Mouse (Mus musculus) MEL (cell line): Measurements from ENCODE around the gene Pycr1. TPM values are rescaled to one million over a fixed set of nuclear protein-coding genes. Genes with fewer than 3 reads are reported as not detected.

ENCODE experiments used
- DNase-seq: peaks from one replicate; pipeline ENCODE4 v3.0.0; 2011; ENCODE audit warnings: low read depth, low spot score
- H3K27ac ChIP-seq: 2 replicates; pipeline ENCODE4 v1.5.1; 2012; ENCODE audit warnings: low read depth, mild to moderate bottlenecking, control low read depth, low read length, moderate library complexity; ENCODE audit not compliant: control insufficient read depth
- H3K27me3 ChIP-seq, 2 experiments: fragments of 150-350 bp in 1 of 2; sonication (generic) in 1 of 2; 2 replicates each; pipeline ENCODE4 v1.6.1; 2012; ENCODE audit warnings: low read length in 2 of 2, mild to moderate bottlenecking in 2 of 2, improper control_type of control experiment in 1 of 2, moderate library complexity in 1 of 2; ENCODE audit not compliant: insufficient read depth in 2 of 2, control insufficient read depth in 1 of 2
- H3K36me3 ChIP-seq, 2 experiments: 2 replicates each; pipeline ENCODE4 v1.6.1; 2012 to 2014; ENCODE audit warnings: low read length in 2 of 2, improper control_type of control experiment in 1 of 2, inconsistent platforms in 1 of 2, mild to moderate bottlenecking in 1 of 2; ENCODE audit not compliant: insufficient read depth in 2 of 2, control insufficient read depth in 1 of 2
- H3K4me1 ChIP-seq, 2 experiments: fragments of 150-350 bp in 1 of 2; sonication (generic) in 1 of 2; 2 replicates each; pipeline ENCODE4 v1.6.1; 2012; ENCODE audit warnings: low read length in 2 of 2, improper control_type of control experiment in 1 of 2, mild to moderate bottlenecking in 1 of 2; ENCODE audit not compliant: insufficient read depth in 2 of 2, control insufficient read depth in 1 of 2
- H3K4me3 ChIP-seq, 2 experiments: fragments of 150-350 bp in 1 of 2; sonication (generic) in 1 of 2; 2 replicates each; pipeline ENCODE4 v1.5.1; 2012; ENCODE audit warnings: low read depth in 2 of 2, low read length in 2 of 2, mild to moderate bottlenecking in 2 of 2, moderate library complexity in 2 of 2, control low read depth in 1 of 2, improper control_type of control experiment in 1 of 2; ENCODE audit not compliant: control insufficient read depth in 1 of 2, insufficient read depth in 1 of 2
- H3K79me2 ChIP-seq: 2 replicates; pipeline ENCODE4 v1.6.1; 2012; ENCODE audit warnings: mild to moderate bottlenecking, low read length, moderate library complexity; ENCODE audit not compliant: control insufficient read depth, poor library complexity, insufficient read depth
- H3K9ac ChIP-seq: 2 replicates; pipeline ENCODE4 v1.6.1; 2012; ENCODE audit warnings: low read depth, mild to moderate bottlenecking, control low read depth, low read length, moderate library complexity; ENCODE audit not compliant: control insufficient read depth, poor library complexity, severe bottlenecking
- H3K9me3 ChIP-seq: fragments of 150-350 bp; sonication (generic); replicated peaks from 2 replicates; pipeline ENCODE4 v1.6.1; 2012; ENCODE audit warnings: mild to moderate bottlenecking, low read length, improper control_type of control experiment, moderate library complexity; ENCODE audit not compliant: insufficient read depth
- BHLHE40 ChIP-seq: IDR thresholded peaks from 2 replicates; pipeline ENCODE4 v1.6.1; 2012; ENCODE audit warnings: low read depth, mild to moderate bottlenecking, inconsistent platforms, low read length, improper control_type of control experiment, borderline replicate concordance
- CHD1 ChIP-seq: IDR thresholded peaks from 2 replicates; pipeline ENCODE4 v1.6.1; 2012; ENCODE audit warnings: low read depth, mild to moderate bottlenecking, inconsistent platforms, low read length, improper control_type of control experiment
- CTCF ChIP-seq, 3 experiments: IDR thresholded peaks in 2 of 3; conservative IDR thresholded peaks in 1 of 3; 2 replicates each; pipeline ENCODE4 v1.5.1; 2011 to 2012; ENCODE audit warnings: low read length in 3 of 3, low read depth in 2 of 3, mild to moderate bottlenecking in 2 of 3, improper control_type of control experiment in 1 of 3, inconsistent platforms in 1 of 3, mixed read lengths in 1 of 3, moderate library complexity in 1 of 3; ENCODE audit not compliant: control insufficient read depth in 1 of 3, insufficient read depth in 1 of 3, poor library complexity in 1 of 3, severe bottlenecking in 1 of 3
- E2F4 ChIP-seq: IDR thresholded peaks from 2 replicates; pipeline ENCODE4 v1.6.1; 2011; ENCODE audit warnings: low read depth, low read length, improper control_type of control experiment, borderline replicate concordance
- ELF1 ChIP-seq: IDR thresholded peaks from 2 replicates; pipeline ENCODE4 v1.6.1; 2014; ENCODE audit warnings: low read depth, mild to moderate bottlenecking, inconsistent platforms, low read length, improper control_type of control experiment, moderate library complexity
- EP300 ChIP-seq, 2 experiments: IDR thresholded peaks; 2 replicates each; pipeline ENCODE4 v1.6.1; 2011; ENCODE audit warnings: improper control_type of control experiment in 2 of 2, low read length in 2 of 2, low read depth in 1 of 2, mild to moderate bottlenecking in 1 of 2
- ETS1 ChIP-seq: IDR thresholded peaks from 2 replicates; pipeline ENCODE4 v1.6.1; 2012; ENCODE audit warnings: low read depth, mild to moderate bottlenecking, inconsistent platforms, low read length, improper control_type of control experiment, moderate library complexity
- GABPA ChIP-seq: IDR thresholded peaks from 2 replicates; pipeline ENCODE4 v1.6.1; 2012; ENCODE audit warnings: low read depth, mild to moderate bottlenecking, inconsistent platforms, low read length, improper control_type of control experiment, moderate library complexity
- GATA1 ChIP-seq: IDR thresholded peaks from 2 replicates; pipeline ENCODE4 v1.6.1; 2011; ENCODE audit warnings: low read depth, low read length, improper control_type of control experiment
- HCFC1 ChIP-seq: IDR thresholded peaks from 2 replicates; pipeline ENCODE4 v1.6.1; 2012; ENCODE audit warnings: low read depth, mild to moderate bottlenecking, inconsistent platforms, low read length, improper control_type of control experiment, moderate library complexity
- JUND ChIP-seq: IDR thresholded peaks from 2 replicates; pipeline ENCODE4 v1.6.1; 2011; ENCODE audit warnings: low read depth, mild to moderate bottlenecking, improper control_type of control experiment, low read length
- KAT2A ChIP-seq: conservative IDR thresholded peaks from 2 replicates; pipeline ENCODE4 v1.6.1; 2012; ENCODE audit warnings: low read depth, low read length, improper control_type of control experiment, inconsistent platforms
- MAFK ChIP-seq: IDR thresholded peaks from 2 replicates; pipeline ENCODE4 v1.6.1; 2011; ENCODE audit warnings: low read depth, mild to moderate bottlenecking, low read length, improper control_type of control experiment, borderline replicate concordance
- MAX ChIP-seq: IDR thresholded peaks from 2 replicates; pipeline ENCODE4 v1.6.1; 2011; ENCODE audit warnings: low read length, improper control_type of control experiment
- MAZ ChIP-seq: IDR thresholded peaks from 2 replicates; pipeline ENCODE4 v1.6.1; 2012; ENCODE audit warnings: low read depth, mild to moderate bottlenecking, inconsistent platforms, low read length, improper control_type of control experiment
- MEF2A ChIP-seq: IDR thresholded peaks from 2 replicates; pipeline ENCODE4 v1.6.1; 2014; ENCODE audit warnings: low read depth, mild to moderate bottlenecking, inconsistent platforms, low read length, improper control_type of control experiment; ENCODE audit not compliant: poor library complexity, insufficient replicate concordance, severe bottlenecking; ENCODE audit errors: extremely low read depth
- MXI1 ChIP-seq: IDR thresholded peaks from 2 replicates; pipeline ENCODE4 v1.6.1; 2011; ENCODE audit warnings: mild to moderate bottlenecking, low read depth, low read length, improper control_type of control experiment
- MYB ChIP-seq: IDR thresholded peaks from 2 replicates; pipeline ENCODE4 v1.6.1; 2011; ENCODE audit warnings: mild to moderate bottlenecking, low read depth, low read length, improper control_type of control experiment
- MYC ChIP-seq: IDR thresholded peaks from 2 replicates; pipeline ENCODE4 v1.6.1; 2011; ENCODE audit warnings: low read depth, mild to moderate bottlenecking, low read length, improper control_type of control experiment, moderate library complexity
- NELFE ChIP-seq: IDR thresholded peaks from 2 replicates; pipeline ENCODE4 v1.6.1; 2011; ENCODE audit warnings: low read depth, low read length, improper control_type of control experiment
- NRF1 ChIP-seq: IDR thresholded peaks from 2 replicates; pipeline ENCODE4 v1.6.1; 2014; ENCODE audit warnings: low read depth, mild to moderate bottlenecking, inconsistent platforms, low read length, improper control_type of control experiment, moderate library complexity; ENCODE audit not compliant: poor library complexity, insufficient read depth, severe bottlenecking
- POLR2AphosphoS2 ChIP-seq: IDR thresholded peaks from 2 replicates; pipeline ENCODE4 v1.6.1; 2011; ENCODE audit warnings: low read length, improper control_type of control experiment
- POLR2AphosphoS5 ChIP-seq: IDR thresholded peaks from 2 replicates; pipeline ENCODE4 v1.6.1; 2012; ENCODE audit warnings: low read depth, borderline replicate concordance, mild to moderate bottlenecking, inconsistent platforms, low read length, moderate library complexity, mixed read lengths
- RAD21 ChIP-seq: IDR thresholded peaks from 2 replicates; pipeline ENCODE4 v1.6.1; 2011; ENCODE audit warnings: mild to moderate bottlenecking, low read depth, low read length, improper control_type of control experiment
- RCOR1 ChIP-seq: IDR thresholded peaks from 2 replicates; pipeline ENCODE4 v1.6.1; 2012; ENCODE audit warnings: low read depth, mild to moderate bottlenecking, inconsistent platforms, low read length, improper control_type of control experiment
- SIN3A ChIP-seq: IDR thresholded peaks from 2 replicates; pipeline ENCODE4 v1.6.1; 2012; ENCODE audit warnings: low read length, improper control_type of control experiment, inconsistent platforms
- SMC3 ChIP-seq: IDR thresholded peaks from 2 replicates; pipeline ENCODE4 v1.6.1; 2011; ENCODE audit warnings: low read depth, low read length, improper control_type of control experiment
- TAL1 ChIP-seq: IDR thresholded peaks from 2 replicates; pipeline ENCODE4 v1.6.1; 2012; ENCODE audit warnings: mild to moderate bottlenecking, inconsistent platforms, low read length, moderate library complexity, mixed read lengths
- TBP ChIP-seq: IDR thresholded peaks from 2 replicates; pipeline ENCODE4 v1.8.0; 2011; ENCODE audit warnings: low read depth, low read length, improper control_type of control experiment
- TCF12 ChIP-seq: IDR thresholded peaks from 2 replicates; pipeline ENCODE4 v1.6.1; 2014; ENCODE audit warnings: low read depth, mild to moderate bottlenecking, inconsistent platforms, low read length, improper control_type of control experiment, moderate library complexity
- UBTF ChIP-seq: IDR thresholded peaks from 2 replicates; pipeline ENCODE4 v1.6.1; 2012; ENCODE audit warnings: low read depth, mild to moderate bottlenecking, inconsistent platforms, low read length, improper control_type of control experiment, moderate library complexity, borderline replicate concordance; ENCODE audit not compliant: insufficient read depth
- USF1 ChIP-seq: IDR thresholded peaks from 2 replicates; pipeline ENCODE4 v1.6.1; 2014; ENCODE audit warnings: low read depth, mild to moderate bottlenecking, inconsistent platforms, low read length, improper control_type of control experiment, moderate library complexity
- ZC3H11A ChIP-seq: IDR thresholded peaks from 2 replicates; pipeline ENCODE4 v1.6.1; 2012; ENCODE audit warnings: low read depth, mild to moderate bottlenecking, inconsistent platforms, low read length, improper control_type of control experiment
- ZKSCAN1 ChIP-seq: IDR thresholded peaks from 2 replicates; pipeline ENCODE4 v1.6.1; 2012; ENCODE audit warnings: low read depth, mild to moderate bottlenecking, inconsistent platforms, low read length, improper control_type of control experiment, moderate library complexity
- ZMIZ1 ChIP-seq: IDR thresholded peaks from 2 replicates; pipeline ENCODE4 v1.6.1; 2012; ENCODE audit warnings: low read depth, mild to moderate bottlenecking, inconsistent platforms, low read length, improper control_type of control experiment, moderate library complexity
- ZNF384 ChIP-seq: IDR thresholded peaks from 2 replicates; pipeline ENCODE4 v1.6.1; 2012; ENCODE audit warnings: low read depth, mild to moderate bottlenecking, inconsistent platforms, low read length, improper control_type of control experiment
- polyA plus RNA-seq, 2 experiments: library from polyadenylated mRNA; stranded (reverse) in 1 of 2; unstranded in 1 of 2; fragments of >175 nt in 1 of 2; fragments of >200 nt in 1 of 2; gene quantifications; 2 replicates each; pipeline versions ENCODE4 v1.2.1 to v1.2.4; 2012; ENCODE audit warnings: low replicate concordance in 2 of 2, low read depth in 1 of 2; ENCODE audit not compliant: insufficient read length in 2 of 2, insufficient read depth in 1 of 2, missing spikeins in 1 of 2
- total RNA-seq: library from RNA; depleted of rRNA; stranded (reverse); fragments of 300-350 nt; gene quantifications from 2 replicates; pipeline ENCODE4 v1.2.3, GENCODE M21; 2012

Gene Pycr1
- total and polyA plus RNA-seq, 3 experiments = 2.6 to 15.3 TPM; not detected in 1

DNA sequence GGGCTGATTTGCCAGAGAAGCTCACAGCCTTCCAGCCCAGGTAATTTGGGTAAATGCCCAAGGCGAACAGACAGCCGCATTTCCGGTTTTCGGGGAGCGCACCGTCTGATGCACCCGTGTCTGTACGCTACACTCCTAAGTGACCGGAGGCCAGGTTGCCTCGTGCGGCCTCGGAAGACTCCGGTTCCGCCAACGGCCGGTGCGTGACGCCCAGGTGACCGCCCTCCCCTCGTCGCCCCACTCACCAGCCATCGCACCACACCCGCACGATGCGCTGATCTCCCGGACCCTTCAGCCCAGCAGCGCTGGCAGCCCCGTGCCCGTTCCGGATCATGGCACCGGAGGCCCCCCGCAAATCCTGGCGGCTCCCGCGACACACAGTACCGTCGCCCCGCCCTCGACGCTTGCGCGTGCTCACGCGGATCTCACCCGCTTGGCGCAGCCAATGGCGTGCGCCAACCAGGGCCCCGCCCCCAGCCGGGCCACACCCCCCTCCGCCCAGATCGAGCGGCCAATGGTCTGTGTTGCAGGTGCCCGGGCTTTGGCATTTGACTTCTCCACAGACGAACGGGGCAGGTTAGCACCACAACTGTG lies 26.0 kb downstream of the Pycr1 start, which contains the start of gene Pcyt2:
Gene Pcyt2 (minus strand): TSS at position 418 of the 594 bp plus-strand sequence.
- H3K79me2 ChIP-seq = peaks cover 23% of the 10 kb centered on the region
- peak within 1 kb of the TSS; percentile 88 to 93 for H3K4me3 ChIP-seq
- H3K9ac ChIP-seq = peak within 1 kb of the TSS; percentile 90
- H3K9me3 ChIP-seq = no peaks in the 10 kb centered on the region
- H3K36me3 ChIP-seq = peaks cover 4 to 8% of the 10 kb centered on the region in 2 experiments
- peak within 1 kb of the TSS; percentile 57 for H3K27ac ChIP-seq
- no peaks in the 10 kb centered on the region for H3K27me3 ChIP-seq
- DNase-seq = peak; percentile 97
- peaks cover 0 to 10% of the 10 kb centered on the region in 2 experiments; a peak in 3 of 4 replicates for H3K4me1 ChIP-seq
- TF ChIP-seq MYB (no peak), ZKSCAN1 (no peak), TBP (no peak), MAZ (peak; percentile 59; the same call in 1 of the 2 replicates), ZC3H11A (no peak), ZNF384 (no peak), E2F4 (no peak), GABPA (no peak), MEF2A (no peak), NELFE (peak; percentile 91), JUND (no peak), SMC3 (no peak), EP300 (IDR thresholded peaks at IDR 0.05; ENCODE audit: low read depth in 1 of 2, low read length in 2 of 2) (no peak; a peak in 1 of 4 replicates), POLR2AphosphoS5 (peak; percentile 73; the same call in 1 of the 2 replicates), NRF1 (peak; percentile 87), TAL1 (no peak), KAT2A (no peak; the same call in 1 of the 2 replicates), RCOR1 (no peak), CTCF (IDR thresholded peaks at IDR 0.05 in 2 of 3, conservative IDR thresholded peaks at IDR 0.05 in 1 of 3; ENCODE audit: control insufficient read depth in 1 of 3, insufficient read depth in 1 of 3, low read depth in 2 of 3, low read length in 3 of 3, poor library complexity in 1 of 3, severe bottlenecking in 1 of 3) (no peak), BHLHE40 (no peak), ETS1 (0 out of 2 replicates have a peak, but pooled peaks have one; percentile 11), GATA1 (0 out of 2 replicates have a peak, but pooled peaks have one; percentile 0), CHD1 (no peak), POLR2AphosphoS2 (peak; percentile 98), RAD21 (no peak), UBTF (no peak), MXI1 (peak; percentile 80), MAX (peak; percentile 87), MAFK (no peak), TCF12 (peak; percentile 65; the same call in 1 of the 2 replicates), USF1 (peak; percentile 57), ZMIZ1 (peak; percentile 92), ELF1 (0 out of 2 replicates have a peak, but pooled peaks have one; percentile 8), MYC (no peak; the same call in 1 of the 2 replicates), HCFC1 (peak; percentile 76), SIN3A (peak; percentile 86)
